Mouse (Mus musculus): ENCODE results near the gene Tcf7l2. TPM values are rescaled to one million over a fixed set of nuclear protein-coding genes. Genes with fewer than 3 reads are reported as not detected.

Tcf7l2 gene
- polyA plus RNA-seq, 1 experiment from 2014 or later = 105 TPM

- H3K9me3 ChIP-seq = no peaks in the 10 kb centered on the region
- no peak overlapping the region for H3K4me3 ChIP-seq
- H3K4me1 ChIP-seq = peaks cover 18% of the 10 kb centered on the region
- H3K27me3 ChIP-seq (ENCODE audit: poor library complexity, severe bottlenecking) = peaks cover 31% of the 10 kb centered on the region
- no peak for DNase-seq (ENCODE audit: extremely low spot score, low spot score)
- no peak overlapping the region for H3K27ac ChIP-seq
- 90% methylated on average over 5 of the region's 5 CpGs for WGBS
- no peaks in the 10 kb centered on the region for H3K36me3 ChIP-seq (replicated peaks)
Observed at GRCm38 (mm10) chr19:55710841-55711240, 30.8 kb upstream of the Tcf7l2 start.

- peaks cover 23% of the 10 kb centered on the region for H3K27me3 ChIP-seq (ENCODE audit: poor library complexity, severe bottlenecking)
- WGBS = 91% methylated on average over 5 of the region's 5 CpGs
- no peak overlapping the region for H3K4me3 ChIP-seq
- no peak for DNase-seq (ENCODE audit: extremely low spot score, low spot score)
- H3K27ac ChIP-seq = no peak overlapping the region
- H3K4me1 ChIP-seq = peaks cover 15% of the 10 kb centered on the region
- H3K36me3 ChIP-seq (replicated peaks) = no peaks in the 10 kb centered on the region
- H3K9me3 ChIP-seq = no peaks in the 10 kb centered on the region
Observed at GRCm38 (mm10) chr19:55711701-55712100, 29.9 kb upstream of the Tcf7l2 start.

- no peaks in the 10 kb centered on the region for H3K36me3 ChIP-seq (replicated peaks)
- peaks cover 13% of the 10 kb centered on the region for H3K27me3 ChIP-seq (ENCODE audit: poor library complexity, severe bottlenecking)
- no peak overlapping the region for H3K27ac ChIP-seq
- H3K4me1 ChIP-seq = peaks cover 14% of the 10 kb centered on the region
- DNase-seq (ENCODE audit: extremely low spot score, low spot score) = no peak
- WGBS = 78% methylated on average over 2 of the region's 2 CpGs
- H3K9me3 ChIP-seq = no peaks in the 10 kb centered on the region
- H3K4me3 ChIP-seq = no peak overlapping the region
Observed at GRCm38 (mm10) chr19:55712678-55713077, 28.9 kb upstream of the Tcf7l2 start.

- 90% methylated on average over 4 of the region's 4 CpGs for WGBS
- Histone ChIP-seq H3K4me1 (peaks cover 15% of the 10 kb centered on the region), H3K27ac (no peak overlapping the region), H3K27me3 (ENCODE audit: poor library complexity, severe bottlenecking) (peaks cover 12% of the 10 kb centered on the region), H3K9me3 (no peaks in the 10 kb centered on the region), H3K36me3 (replicated peaks) (no peaks in the 10 kb centered on the region), H3K4me3 (no peak overlapping the region)
- no peak for DNase-seq (ENCODE audit: extremely low spot score, low spot score)
Observed at GRCm38 (mm10) chr19:55714015-55714414, 27.6 kb upstream of the Tcf7l2 start.

GRCm38 (mm10) chr19:55714665-55715064 lies 27.0 kb upstream of the Tcf7l2 start:
- peaks cover 19% of the 10 kb centered on the region for H3K4me1 ChIP-seq
- no peak for DNase-seq (ENCODE audit: extremely low spot score, low spot score)
- H3K4me3 ChIP-seq = no peak overlapping the region
- H3K27me3 ChIP-seq (ENCODE audit: poor library complexity, severe bottlenecking) = peaks cover 12% of the 10 kb centered on the region
- WGBS = 46% methylated on average over 3 of the region's 3 CpGs
- H3K9me3 ChIP-seq = no peaks in the 10 kb centered on the region
- no peak overlapping the region for H3K27ac ChIP-seq
- no peaks in the 10 kb centered on the region for H3K36me3 ChIP-seq (replicated peaks)

- DNase-seq (ENCODE audit: extremely low spot score, low spot score) = no peak
- H3K9me3 ChIP-seq = no peaks in the 10 kb centered on the region
- H3K4me3 ChIP-seq = no peak overlapping the region
- H3K27ac ChIP-seq = no peak overlapping the region
- peaks cover 21% of the 10 kb centered on the region for H3K27me3 ChIP-seq (ENCODE audit: poor library complexity, severe bottlenecking)
- peaks cover 26% of the 10 kb centered on the region for H3K4me1 ChIP-seq
- H3K36me3 ChIP-seq (replicated peaks) = no peaks in the 10 kb centered on the region
- 76% methylated on average over 6 of the region's 6 CpGs for whole genome bisulfite sequencing
Observed at GRCm38 (mm10) chr19:55719083-55719482, 22.5 kb upstream of the Tcf7l2 start.

GRCm38 (mm10) chr19:55719524-55720408 lies 21.9 kb upstream of the Tcf7l2 start:
- no peaks in the 10 kb centered on the region; the same call in 1 of the 2 replicates for H3K9me3 ChIP-seq
- 87% methylated on average over 20 of the region's 20 CpGs for WGBS
- peaks cover 17% of the 10 kb centered on the region; the same call in 1 of the 2 replicates for H3K27me3 ChIP-seq (ENCODE audit: poor library complexity, severe bottlenecking)
- no peaks in the 10 kb centered on the region for H3K36me3 ChIP-seq (replicated peaks)
- H3K27ac ChIP-seq = no peak overlapping the region
- H3K4me1 ChIP-seq = peaks cover 21% of the 10 kb centered on the region
- H3K4me3 ChIP-seq = no peak overlapping the region
- DNase-seq (ENCODE audit: extremely low spot score, low spot score) = no peak

GRCm38 (mm10) chr19:55720409-55721092 lies 21.1 kb upstream of the Tcf7l2 start:
- no peak overlapping the region for H3K27ac ChIP-seq
- 0 out of 2 replicates have a peak, but pooled peaks cover 16% of the 10 kb centered on the region for H3K27me3 ChIP-seq (ENCODE audit: poor library complexity, severe bottlenecking)
- H3K4me3 ChIP-seq = no peak overlapping the region
- no peaks in the 10 kb centered on the region; the same call in 1 of the 2 replicates for H3K9me3 ChIP-seq
- H3K4me1 ChIP-seq = peaks cover 19% of the 10 kb centered on the region
- WGBS = 87% methylated on average over 16 of the region's 16 CpGs
- H3K36me3 ChIP-seq (replicated peaks) = no peaks in the 10 kb centered on the region
- DNase-seq (ENCODE audit: extremely low spot score, low spot score) = no peak

GRCm38 (mm10) chr19:55722376-55722775 lies 19.2 kb upstream of the Tcf7l2 start:
- Histone ChIP-seq H3K27ac (peak overlapping the region; percentile 44; the same call in 1 of the 2 replicates), H3K4me1 (peaks cover 16% of the 10 kb centered on the region), H3K27me3 (ENCODE audit: poor library complexity, severe bottlenecking) (0 out of 2 replicates have a peak, but pooled peaks cover 16% of the 10 kb centered on the region), H3K9me3 (no peaks in the 10 kb centered on the region; the same call in 1 of the 2 replicates), H3K4me3 (no peak overlapping the region), H3K36me3 (replicated peaks) (no peaks in the 10 kb centered on the region)
- DNase-seq (ENCODE audit: extremely low spot score, low spot score) = no peak
- WGBS = 33% methylated on average over 6 of the region's 6 CpGs

- WGBS = 83% methylated on average over 8 of the region's 8 CpGs
- no peaks in the 10 kb centered on the region; the same call in 1 of the 2 replicates for H3K9me3 ChIP-seq
- H3K27ac ChIP-seq = peak overlapping the region; percentile 44; the same call in 1 of the 2 replicates
Observed at GRCm38 (mm10) chr19:55729376-55729775, 12.2 kb upstream of the Tcf7l2 start.

GRCm38 (mm10) chr19:55732499-55732898 lies 9.1 kb upstream of the Tcf7l2 start:
- DNase-seq (ENCODE audit: extremely low spot score, low spot score) = no peak
- H3K9me3 ChIP-seq = no peaks in the 10 kb centered on the region
- H3K4me1 ChIP-seq = peaks cover 13% of the 10 kb centered on the region
- no peak overlapping the region for H3K4me3 ChIP-seq
- 0 out of 2 replicates have a peak, but pooled peaks cover 13% of the 10 kb centered on the region for H3K27me3 ChIP-seq (ENCODE audit: poor library complexity, severe bottlenecking)
- 45% methylated on average over 6 of the region's 6 CpGs for WGBS
- no peak overlapping the region for H3K27ac ChIP-seq
- H3K36me3 ChIP-seq (replicated peaks) = no peaks in the 10 kb centered on the region

More at GRCm38 (mm10) chr19:55729376-55729775, 12.2 kb upstream of the Tcf7l2 start:
- H3K4me3 ChIP-seq = no peak overlapping the region
- H3K4me1 ChIP-seq = peaks cover 13% of the 10 kb centered on the region
- DNase-seq (ENCODE audit: extremely low spot score, low spot score) = no peak
- H3K36me3 ChIP-seq (replicated peaks) = no peaks in the 10 kb centered on the region
- 0 out of 2 replicates have a peak, but pooled peaks cover 10% of the 10 kb centered on the region for H3K27me3 ChIP-seq (ENCODE audit: poor library complexity, severe bottlenecking)

GRCm38 (mm10) chr19:55732994-55733393 lies 8.6 kb upstream of the Tcf7l2 start:
- 0 out of 2 replicates have a peak, but pooled peaks cover 13% of the 10 kb centered on the region for H3K27me3 ChIP-seq (ENCODE audit: poor library complexity, severe bottlenecking)
- DNase-seq (ENCODE audit: extremely low spot score, low spot score) = no peak
- WGBS = 70% methylated on average over 3 of the region's 3 CpGs

More at GRCm38 (mm10) chr19:55732994-55733393, 8.6 kb upstream of the Tcf7l2 start:
- Histone ChIP-seq H3K27ac (0 out of 2 replicates have a peak overlapping the region, but pooled peaks have one; percentile 8), H3K4me1 (peaks cover 13% of the 10 kb centered on the region), H3K4me3 (no peak overlapping the region), H3K36me3 (replicated peaks) (no peaks in the 10 kb centered on the region), H3K9me3 (no peaks in the 10 kb centered on the region)
